Mouse (Mus musculus): Measurements from ENCODE around the gene Abr.

The Abr gene

DNA sequence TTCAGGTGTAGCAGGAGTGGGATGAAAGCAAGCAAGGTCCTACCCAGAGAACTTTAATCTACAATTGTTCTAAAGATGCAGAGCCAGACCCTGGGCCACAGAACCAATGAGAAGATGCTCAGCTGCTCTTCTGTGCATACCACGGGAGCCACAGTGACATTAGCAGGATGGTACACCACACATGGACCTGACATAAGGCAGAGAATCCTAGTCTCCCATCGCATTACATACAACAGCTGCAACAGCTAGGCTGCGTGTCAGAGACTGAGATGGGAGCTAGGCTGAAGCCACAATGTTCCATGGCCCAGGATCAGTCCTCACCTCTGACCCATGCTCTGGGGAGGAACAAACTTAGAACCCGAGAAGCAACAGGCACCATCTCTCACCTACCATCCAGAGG is 104.0 kb downstream of the Abr start:
- DNase-seq (ENCODE audit: low spot score): no peak

GRCm38 (mm10) chr11:76516951-76517350 is 105.2 kb downstream of the Abr start:
- DNase-seq (ENCODE audit: low spot score): no peak

- DNase-seq (ENCODE audit: low spot score): no peak
These were observed 107.0 kb downstream of the Abr start for GRCm38 (mm10) chr11:76515123-76515522.

DNA sequence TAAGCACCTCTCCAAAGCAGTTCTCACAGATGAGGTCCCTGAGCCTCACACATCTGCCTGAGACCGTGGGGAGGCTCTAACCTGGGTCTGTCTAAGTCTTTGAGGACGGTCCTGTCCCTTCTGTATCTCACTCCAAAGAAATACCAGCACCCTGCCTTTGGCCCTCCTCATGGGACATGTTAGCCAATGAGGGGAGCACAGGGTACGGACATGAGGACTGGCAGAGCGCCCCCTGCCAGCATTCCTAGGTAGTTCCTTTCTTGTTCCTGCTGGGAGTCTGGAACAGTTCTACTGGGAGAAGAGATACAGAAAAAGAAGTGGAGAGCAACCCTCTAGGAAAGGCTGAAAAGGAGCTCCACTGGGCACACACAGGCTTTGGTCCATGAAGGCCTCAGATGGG is 111.1 kb downstream of the Abr start:
- DNase-seq (ENCODE audit: low spot score): no peak

GRCm38 (mm10) chr11:76509751-76510723 is 112.1 kb downstream of the Abr start:
- no peak for DNase-seq (ENCODE audit: low spot score)

DNA sequence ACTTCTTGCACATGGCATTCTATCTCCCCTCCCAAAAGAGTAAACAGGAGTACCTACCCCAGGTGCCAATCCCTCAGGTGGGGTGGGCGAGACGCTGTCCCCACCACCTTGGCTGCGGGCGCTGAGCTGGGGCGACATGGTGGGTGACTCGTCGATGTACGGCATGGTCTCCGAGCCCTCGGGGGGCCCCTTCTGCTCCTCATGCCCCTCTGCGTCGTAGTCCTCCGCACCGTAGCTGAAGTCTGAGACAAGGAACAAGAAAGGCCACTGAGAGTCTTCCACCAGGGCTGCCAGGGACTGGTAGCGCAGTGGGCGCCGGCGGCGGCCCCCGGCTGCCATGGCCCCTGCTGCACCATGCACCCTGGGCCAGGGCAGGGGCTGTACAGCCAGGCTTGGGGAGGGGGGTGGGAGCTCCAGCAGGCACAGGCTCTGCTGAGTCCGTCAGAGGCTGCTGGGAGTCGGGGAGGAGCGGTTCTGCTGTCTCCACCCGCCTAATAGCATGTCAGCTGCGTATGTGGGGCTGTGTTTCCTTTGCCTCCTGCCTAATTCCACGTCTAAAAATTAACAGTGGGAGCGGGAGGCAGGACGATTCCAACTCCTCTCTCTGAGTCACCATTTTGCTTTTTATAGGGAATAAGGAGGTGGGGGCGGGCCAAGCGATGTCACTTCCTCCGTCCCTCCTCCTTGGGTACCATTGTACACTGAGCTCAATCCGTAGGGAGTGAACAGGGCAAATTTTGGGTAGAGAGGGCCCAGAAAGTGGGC is 113.1 kb downstream of the Abr start:
- DNase-seq (ENCODE audit: low spot score): no peak

DNA sequence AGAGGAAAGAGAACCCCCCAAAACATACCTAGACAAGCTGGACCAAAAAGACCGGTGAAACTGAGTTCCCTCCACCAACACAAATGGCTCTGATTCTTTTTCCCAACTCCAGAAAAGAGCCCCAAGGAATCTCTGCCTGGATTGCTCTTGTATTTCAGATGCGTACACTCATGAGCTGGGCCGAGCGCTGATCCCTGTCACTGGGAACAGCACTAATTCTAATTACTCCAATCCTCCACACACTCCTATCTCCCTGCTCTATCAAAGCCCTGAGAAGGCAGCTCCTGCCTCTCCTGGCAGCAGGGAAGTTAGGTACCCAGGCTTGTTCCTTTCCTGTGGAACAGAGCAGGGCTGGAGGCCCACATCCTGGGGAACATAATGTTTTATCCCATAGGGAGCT is 114.0 kb downstream of the Abr start:
- no peak for DNase-seq (ENCODE audit: low spot score)

- no peak for DNase-seq (ENCODE audit: low spot score)
These were observed 114.6 kb downstream of the Abr start for GRCm38 (mm10) chr11:76507302-76508124.

DNA sequence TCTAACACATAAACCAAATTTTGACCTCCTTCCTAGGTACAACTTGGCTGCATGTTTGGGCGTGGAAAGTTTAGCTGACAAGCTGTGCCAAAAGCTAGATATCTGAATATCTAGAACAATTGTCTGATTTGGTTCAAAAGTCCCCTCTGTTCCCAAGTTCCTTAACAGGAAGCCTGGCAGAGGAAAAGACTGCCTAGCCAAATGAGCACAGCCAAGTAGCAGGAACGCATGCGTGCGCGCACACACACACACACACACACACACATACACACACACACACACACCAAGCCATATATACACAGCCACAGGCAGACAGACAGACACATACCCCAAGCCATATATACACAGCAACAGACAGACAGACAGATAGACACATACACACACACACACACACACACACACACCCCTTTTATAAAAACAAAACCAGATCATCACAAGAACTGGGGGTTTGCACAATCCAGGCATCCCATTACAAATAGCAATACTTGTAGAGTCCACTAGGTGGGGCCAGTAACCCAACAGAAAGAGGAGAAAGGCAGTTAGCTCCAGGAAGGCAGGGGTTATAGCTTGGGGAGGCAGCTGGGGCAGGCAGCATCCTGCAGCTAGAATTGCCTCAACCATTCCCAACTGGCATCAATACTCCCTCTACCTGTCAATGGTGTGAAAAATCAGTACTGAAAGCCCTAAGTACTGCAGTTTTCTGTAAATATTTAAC is 115.4 kb downstream of the Abr start:
- no peak for DNase-seq (ENCODE audit: low spot score)

- DNase-seq (ENCODE audit: low spot score): no peak
These were observed 117.0 kb downstream of the Abr start for GRCm38 (mm10) chr11:76505106-76505505.

DNA sequence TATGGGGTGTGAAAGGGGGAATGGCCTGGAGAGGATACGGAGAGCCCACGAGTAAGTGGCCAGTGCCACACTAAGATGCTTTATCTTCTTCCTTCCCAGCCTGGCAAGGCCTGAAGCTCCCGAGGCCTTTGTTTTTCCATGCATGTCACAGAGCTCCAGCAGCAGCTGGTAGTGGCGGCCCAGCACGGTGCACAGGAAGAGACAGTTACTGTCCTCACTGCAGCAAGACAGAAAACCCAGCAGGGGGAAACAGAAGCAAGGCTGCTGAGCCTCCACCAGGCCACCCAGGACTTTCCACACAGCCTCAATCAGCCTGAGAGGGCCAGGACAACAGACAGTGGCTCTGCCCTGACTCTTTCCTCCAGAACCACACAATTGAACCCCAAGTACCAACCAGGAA is 118.1 kb downstream of the Abr start:
- no peak for DNase-seq (ENCODE audit: low spot score)

GRCm38 (mm10) chr11:76499987-76500386 is 122.1 kb downstream of the Abr start:
- DNase-seq (ENCODE audit: low spot score): no peak

DNA sequence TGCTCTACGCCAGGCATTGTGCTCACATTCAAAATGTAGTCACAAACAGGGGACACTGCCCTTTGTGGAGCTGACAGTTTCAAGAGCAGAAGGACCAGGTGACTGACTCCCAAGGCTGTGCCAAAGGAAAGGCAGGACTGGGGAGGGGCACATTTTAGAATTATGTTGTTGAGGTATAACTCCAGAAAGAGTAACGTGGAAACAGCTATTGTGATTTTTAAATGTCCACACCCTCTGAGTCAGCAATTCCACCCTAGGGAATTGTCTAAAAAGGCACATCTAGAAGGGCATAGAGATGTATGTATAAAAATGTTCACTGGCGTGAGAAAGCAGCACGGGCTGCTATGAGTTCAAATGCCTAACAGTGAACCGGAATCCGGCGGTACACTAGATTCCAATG is 122.5 kb downstream of the Abr start:
- no peak for DNase-seq (ENCODE audit: low spot score)

- no peak for DNase-seq (ENCODE audit: low spot score)
These were observed 124.4 kb downstream of the Abr start for GRCm38 (mm10) chr11:76497769-76498152.

GRCm38 (mm10) chr11:76497066-76497768 is 124.9 kb downstream of the Abr start:
- no peak for DNase-seq (ENCODE audit: low spot score)

DNA sequence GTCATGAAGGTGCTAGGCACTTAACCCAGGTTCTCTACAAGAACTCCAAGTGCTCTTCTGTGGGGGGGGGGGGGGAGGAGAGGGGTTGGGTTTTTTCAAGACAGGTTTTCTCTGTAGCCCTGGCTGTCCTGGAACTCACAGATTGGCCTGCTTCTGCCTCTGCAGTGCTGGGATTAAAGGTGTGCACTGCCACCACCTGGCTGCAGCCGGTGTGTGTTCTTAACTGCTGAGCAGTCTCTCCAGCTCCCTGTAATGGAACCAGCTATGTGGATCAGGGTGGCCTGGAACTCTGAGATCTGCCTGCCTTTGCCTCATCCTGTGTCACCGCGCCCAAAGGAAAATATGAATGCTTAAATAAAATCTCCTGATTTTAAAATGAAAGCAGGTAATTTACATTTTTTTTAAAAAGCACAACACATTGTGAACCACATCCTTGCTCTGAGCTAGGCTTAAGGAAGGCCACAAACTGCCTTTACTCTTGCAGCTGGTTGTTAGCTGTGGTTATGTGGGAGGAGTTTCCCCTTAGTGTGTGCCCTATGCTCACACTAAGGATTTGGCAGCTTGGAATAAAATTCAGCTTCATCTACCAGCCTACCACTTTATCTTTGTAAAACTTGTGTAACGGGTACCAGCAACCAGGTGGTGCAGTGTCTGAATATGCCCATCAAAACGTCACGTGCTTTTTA is 125.9 kb downstream of the Abr start:
- DNase-seq (ENCODE audit: low spot score): no peak

DNA sequence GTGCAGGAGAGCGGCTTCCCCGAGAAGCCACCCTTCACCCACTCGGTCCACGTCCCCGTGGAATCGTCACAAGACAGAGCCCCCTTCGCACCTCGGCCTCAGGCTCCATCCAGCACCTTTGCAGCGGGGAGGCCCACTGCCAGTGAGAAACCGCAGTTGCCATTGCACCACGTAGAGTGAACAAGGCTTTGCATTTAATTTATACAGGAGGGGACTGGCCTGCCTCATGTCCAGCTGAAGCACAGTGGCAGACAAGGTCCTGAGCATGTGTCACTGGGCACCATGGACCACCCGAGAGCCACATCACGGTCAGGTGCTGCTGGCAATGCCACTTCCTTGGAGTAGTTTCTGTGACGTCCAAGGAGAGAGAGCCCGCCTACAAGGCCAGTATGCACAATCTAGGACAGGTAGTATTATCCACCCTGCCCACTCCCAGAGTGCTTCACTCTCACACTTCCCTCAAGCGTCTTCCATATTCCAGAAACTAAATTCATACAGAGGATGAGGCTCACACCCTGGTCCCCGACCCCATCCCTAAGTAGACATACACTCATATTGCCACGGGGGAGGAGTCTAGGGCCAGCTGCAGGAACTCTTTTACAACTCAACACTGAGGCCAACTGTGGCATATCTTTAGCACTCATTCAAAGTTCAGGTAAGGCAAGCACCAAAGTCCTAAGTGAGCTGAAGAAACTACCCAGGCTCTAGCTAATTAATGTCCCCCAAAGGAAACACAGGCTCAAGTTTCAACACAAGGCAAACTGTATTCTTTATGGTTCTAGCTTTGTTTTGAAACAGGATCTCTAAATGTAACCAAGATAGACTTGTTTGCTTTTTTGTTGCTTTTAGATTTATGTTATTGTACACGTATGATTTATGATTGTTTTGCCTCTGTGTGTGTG is 126.7 kb downstream of the Abr start:
- DNase-seq (ENCODE audit: low spot score): no peak

DNA sequence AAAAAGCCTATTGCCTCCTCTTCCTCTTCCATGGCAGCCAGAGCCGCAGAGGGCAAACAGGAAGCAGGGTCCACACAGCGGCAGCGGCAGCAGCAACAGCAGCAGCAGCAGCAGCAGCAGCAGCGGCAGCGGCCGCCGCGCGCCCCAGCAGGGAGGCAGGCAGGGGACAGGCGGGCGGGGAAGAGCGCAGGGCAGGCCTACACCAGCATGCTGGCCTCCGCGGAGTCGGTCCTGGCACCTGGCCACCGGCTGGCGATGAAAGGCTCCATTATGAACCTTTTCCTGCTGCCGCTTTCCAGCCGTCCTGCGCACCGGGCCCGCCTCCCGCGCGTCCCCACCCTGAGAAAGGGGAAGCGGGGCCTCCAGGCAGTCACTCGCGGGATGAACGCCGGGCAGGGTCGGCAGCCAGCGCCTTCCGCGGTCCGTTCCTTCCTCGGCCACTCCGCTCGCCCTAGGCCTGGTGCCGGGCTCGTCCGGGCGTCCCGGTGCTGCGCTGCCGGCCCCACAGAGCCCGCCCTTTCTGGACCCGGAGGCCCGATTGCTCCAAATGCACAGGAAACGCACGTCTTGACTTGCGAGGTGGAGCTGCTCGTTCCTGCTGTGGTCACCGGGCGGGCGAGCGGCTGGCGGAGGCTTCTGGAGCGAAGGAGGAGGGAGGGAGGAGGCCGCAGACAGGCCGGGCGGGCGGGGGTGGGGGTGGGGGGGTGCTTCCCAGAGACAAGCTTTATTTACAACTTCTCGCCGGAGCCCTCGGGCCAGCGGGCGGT is 127.6 kb downstream of the Abr start:
- peak; percentile 71 for DNase-seq (ENCODE audit: low spot score)

All from ovary, postnatal 10 days (tissue).